Mouse (Mus musculus): ENCODE data around the gene Chmp1a. TPM values are rescaled to one million over a fixed set of nuclear protein-coding genes. Genes with fewer than 3 reads are reported as not detected.

Gene Chmp1a
- polyA plus RNA-seq (2014; fragmentation: Illumina TruSeq; extraction: RNeasy Lipid Tissue Mini Kit (QIAGEN cat#74804); ENCODE audit: low read depth, low replicate concordance), result 16.8 TPM

GRCm38 (mm10) chr8:123212321-123213117 lies at the start of gene Chmp1a, which contains the start of gene Spata33:
Chmp1a (minus strand) TSS chr8:123212763.
Spata33 (plus strand) TSS chr8:123212832.

GRCm38 (mm10) chr8:123254099-123254885 lies 41.7 kb upstream of the Chmp1a start, which contains the start of the genes Zfp276 and Vps9d1:
Zfp276 (plus strand) TSS chr8:123254195.
Vps9d1 (minus strand) TSS chr8:123254348.

GRCm38 (mm10) chr8:123235520-123236497 lies 23.2 kb upstream of the Chmp1a start, which contains the start of gene Spata2l:
Spata2l (minus strand) TSS chr8:123236233.

GRCm38 (mm10) chr8:123224278-123225266 lies 12.0 kb upstream of the Chmp1a start, which contains the start of gene Cdk10:
Cdk10 (plus strand) TSS chr8:123224842.

GRCm38 (mm10) chr8:123185566-123186409 lies 26.8 kb downstream of the Chmp1a start, which contains the start of gene Dpep1:
Dpep1 (plus strand) TSS chr8:123186242.

GRCm38 (mm10) chr8:123157888-123158465 lies 54.6 kb downstream of the Chmp1a start, which contains the start of gene Sult5a1:
Sult5a1 (minus strand) TSS chr8:123158315.

Other genes with a start within 250 kb of the Chmp1a start
- 66.1 TPM for gene Ankrd11, start 170.5 kb downstream of the Chmp1a start, polyA plus RNA-seq (2014; fragmentation: Illumina TruSeq; extraction: RNeasy Lipid Tissue Mini Kit (QIAGEN cat#74804); ENCODE audit: low read depth, low replicate concordance)
- 26.4 TPM for gene Spg7, start 149.8 kb downstream of the Chmp1a start, polyA plus RNA-seq (2014; fragmentation: Illumina TruSeq; extraction: RNeasy Lipid Tissue Mini Kit (QIAGEN cat#74804); ENCODE audit: low read depth, low replicate concordance)
- gene Rpl13, start 110.4 kb downstream of the Chmp1a start, polyA plus RNA-seq (2014; fragmentation: Illumina TruSeq; extraction: RNeasy Lipid Tissue Mini Kit (QIAGEN cat#74804); ENCODE audit: low read depth, low replicate concordance), result 60.1 TPM
- not detected for gene Cpne7, start 95.4 kb downstream of the Chmp1a start, polyA plus RNA-seq (2014; fragmentation: Illumina TruSeq; extraction: RNeasy Lipid Tissue Mini Kit (QIAGEN cat#74804); ENCODE audit: low read depth, low replicate concordance)
- not detected for gene Sult5a1, start 54.4 kb downstream of the Chmp1a start, polyA plus RNA-seq (2014; fragmentation: Illumina TruSeq; extraction: RNeasy Lipid Tissue Mini Kit (QIAGEN cat#74804); ENCODE audit: low read depth, low replicate concordance)
- gene Dpep1, start 26.5 kb downstream of the Chmp1a start, polyA plus RNA-seq (2014; fragmentation: Illumina TruSeq; extraction: RNeasy Lipid Tissue Mini Kit (QIAGEN cat#74804); ENCODE audit: low read depth, low replicate concordance), result 33.6 TPM
- gene Spata33, start 69 bp upstream of the Chmp1a start, polyA plus RNA-seq (2014; fragmentation: Illumina TruSeq; extraction: RNeasy Lipid Tissue Mini Kit (QIAGEN cat#74804); ENCODE audit: low read depth, low replicate concordance), result 0.60 TPM
- 5.6 TPM for gene Cdk10, start 12.1 kb upstream of the Chmp1a start, polyA plus RNA-seq (2014; fragmentation: Illumina TruSeq; extraction: RNeasy Lipid Tissue Mini Kit (QIAGEN cat#74804); ENCODE audit: low read depth, low replicate concordance)
- gene Spata2l, start 23.5 kb upstream of the Chmp1a start, polyA plus RNA-seq (2014; fragmentation: Illumina TruSeq; extraction: RNeasy Lipid Tissue Mini Kit (QIAGEN cat#74804); ENCODE audit: low read depth, low replicate concordance), result not detected
- 2.1 TPM for gene Zfp276, start 41.4 kb upstream of the Chmp1a start, polyA plus RNA-seq (2014; fragmentation: Illumina TruSeq; extraction: RNeasy Lipid Tissue Mini Kit (QIAGEN cat#74804); ENCODE audit: low read depth, low replicate concordance)
- 1.4 TPM for gene Vps9d1, start 41.6 kb upstream of the Chmp1a start, polyA plus RNA-seq (2014; fragmentation: Illumina TruSeq; extraction: RNeasy Lipid Tissue Mini Kit (QIAGEN cat#74804); ENCODE audit: low read depth, low replicate concordance)
- gene Fanca, start 105.8 kb upstream of the Chmp1a start, polyA plus RNA-seq (2014; fragmentation: Illumina TruSeq; extraction: RNeasy Lipid Tissue Mini Kit (QIAGEN cat#74804); ENCODE audit: low read depth, low replicate concordance), result 0.35 TPM
- gene Spire2, start 120.0 kb upstream of the Chmp1a start, polyA plus RNA-seq (2014; fragmentation: Illumina TruSeq; extraction: RNeasy Lipid Tissue Mini Kit (QIAGEN cat#74804); ENCODE audit: low read depth, low replicate concordance), result 1.7 TPM
- gene Tcf25, start 161.0 kb upstream of the Chmp1a start, polyA plus RNA-seq (2014; fragmentation: Illumina TruSeq; extraction: RNeasy Lipid Tissue Mini Kit (QIAGEN cat#74804); ENCODE audit: low read depth, low replicate concordance), result 295 TPM
- not detected for gene Mc1r, start 194.3 kb upstream of the Chmp1a start, polyA plus RNA-seq (2014; fragmentation: Illumina TruSeq; extraction: RNeasy Lipid Tissue Mini Kit (QIAGEN cat#74804); ENCODE audit: low read depth, low replicate concordance)
- gene Tubb3, start 198.7 kb upstream of the Chmp1a start, polyA plus RNA-seq (2014; fragmentation: Illumina TruSeq; extraction: RNeasy Lipid Tissue Mini Kit (QIAGEN cat#74804); ENCODE audit: low read depth, low replicate concordance), result 0.85 TPM
- gene Def8, start 210.8 kb upstream of the Chmp1a start, polyA plus RNA-seq (2014; fragmentation: Illumina TruSeq; extraction: RNeasy Lipid Tissue Mini Kit (QIAGEN cat#74804); ENCODE audit: low read depth, low replicate concordance), result 1.9 TPM

All from sigmoid colon, adult 10 weeks (tissue).